Mouse (Mus musculus) embryo, embryonic 11.5 days (tissue): Measurements from ENCODE around the gene Gadd45g.

ENCODE experiments used
- DNase-seq: peaks from one replicate; pipeline ENCODE4 v3.0.0-alpha.2; 2012; ENCODE audit warnings: low read depth, low spot score

The Gadd45g gene

DNA sequence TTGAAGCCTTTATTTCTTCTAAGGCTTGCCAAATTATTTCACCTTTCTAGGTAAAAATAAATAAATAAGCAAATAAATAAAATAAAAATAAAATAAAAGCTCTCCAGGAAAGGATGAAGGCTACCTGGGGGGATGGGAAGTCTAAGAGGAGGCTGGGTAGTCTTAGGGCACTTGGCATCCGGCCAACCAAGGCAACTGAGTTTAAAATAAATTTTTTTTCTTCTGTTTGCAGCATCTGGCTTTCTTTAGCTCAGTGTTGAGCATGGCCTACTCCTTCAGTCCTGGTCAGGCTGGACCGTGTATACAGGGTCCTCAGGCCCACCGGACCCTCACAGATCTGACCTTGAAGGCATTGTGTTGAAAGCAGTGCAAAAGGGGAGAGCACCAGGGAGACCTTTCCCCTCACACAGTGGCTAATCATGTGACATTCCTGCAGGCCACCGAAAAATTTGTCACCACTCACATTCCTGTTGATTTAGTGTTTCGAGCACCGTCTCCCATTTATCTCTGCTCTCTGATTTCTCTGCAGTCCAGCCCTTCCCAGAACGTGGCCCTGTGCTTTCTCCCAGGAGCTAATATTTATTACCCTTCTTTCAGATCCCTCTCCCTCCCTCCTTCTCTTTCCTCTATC is 6.2 kb downstream of the Gadd45g start:
- no peak for DNase-seq

DNA sequence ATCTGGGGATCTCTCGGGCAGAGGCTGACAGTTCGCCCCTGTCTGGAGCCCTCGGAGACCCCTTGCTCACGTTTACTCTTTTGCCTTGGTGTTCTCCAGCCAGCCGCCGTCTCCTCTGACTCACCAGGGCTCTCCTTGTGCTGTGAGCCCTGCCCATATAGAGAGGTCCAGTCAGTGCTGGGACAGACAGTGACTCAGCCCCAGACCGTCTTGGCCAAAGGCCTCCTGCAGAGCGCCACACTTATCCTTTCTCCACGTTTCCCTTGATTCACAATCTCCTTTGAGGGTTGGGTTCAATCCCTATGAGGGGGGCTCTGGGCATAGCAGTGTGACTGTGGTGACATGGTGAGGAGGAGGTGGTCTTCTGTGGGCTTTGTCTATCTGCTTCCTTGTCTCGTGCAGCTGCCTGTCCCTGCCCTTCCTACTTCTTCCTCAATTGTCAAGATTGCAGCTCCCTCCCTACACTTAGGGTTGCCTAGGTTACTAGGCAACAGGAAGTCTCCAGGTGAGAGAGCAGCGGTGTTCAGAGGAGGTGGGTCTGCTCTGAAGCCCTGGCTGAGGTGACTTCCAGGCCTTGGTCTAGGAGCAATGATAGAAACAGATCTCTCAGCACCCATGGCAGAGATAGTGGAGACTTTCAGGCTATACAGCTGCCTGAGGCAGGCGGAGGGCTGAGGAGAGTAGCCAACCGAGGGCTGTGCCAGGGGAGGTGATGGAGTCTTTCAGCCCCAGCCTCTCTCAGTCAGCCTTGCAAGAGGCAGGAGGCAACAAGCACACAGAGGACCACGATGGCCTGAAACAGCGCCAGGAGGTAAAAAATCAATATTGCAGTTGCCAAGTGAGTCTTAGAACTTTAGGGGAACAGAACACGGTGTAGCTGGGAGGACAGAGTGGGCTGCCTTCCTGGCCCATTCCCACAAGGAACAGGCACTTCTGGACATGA is 7.1 kb downstream of the Gadd45g start:
- no peak for DNase-seq

DNA sequence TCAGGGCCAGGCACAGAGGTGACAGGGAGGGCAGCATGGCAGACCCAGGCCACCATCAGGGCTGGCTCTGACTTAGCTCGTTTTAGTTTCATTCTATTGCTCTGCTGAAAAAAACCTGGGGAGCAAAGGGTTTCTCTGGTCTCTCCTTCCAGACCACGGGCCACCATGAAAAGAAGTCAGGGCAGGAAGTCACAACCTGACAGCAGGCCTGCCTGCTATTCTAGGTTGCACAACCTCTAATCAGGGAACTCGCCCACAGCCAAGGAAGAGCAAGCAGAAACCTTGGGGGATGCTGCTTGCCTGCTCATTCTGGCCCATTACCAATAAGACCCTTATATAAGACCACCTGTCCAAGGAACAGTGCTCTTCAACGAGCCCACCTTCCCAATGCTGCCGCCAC is 9.1 kb downstream of the Gadd45g start:
- DNase-seq: no peak

DNA sequence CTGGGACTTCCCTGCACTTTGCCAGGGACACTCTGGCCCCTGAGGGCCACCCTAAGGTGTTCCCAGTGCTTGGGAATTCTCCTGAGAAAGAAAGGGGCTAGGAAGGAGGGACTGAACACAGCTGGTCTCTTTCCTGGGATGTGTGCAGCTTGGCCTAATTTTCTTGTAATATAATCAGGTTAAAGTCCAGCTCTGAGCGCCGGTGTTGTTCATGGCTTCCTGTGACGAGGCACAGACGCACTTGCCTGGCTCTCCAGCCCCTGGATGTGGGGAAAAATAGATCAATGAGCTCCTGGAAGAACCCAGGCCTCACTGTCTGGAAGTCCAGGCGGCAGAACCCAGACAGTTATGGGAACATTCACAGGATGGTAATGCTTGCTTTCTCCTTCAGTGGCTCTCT is 10.7 kb downstream of the Gadd45g start:
- DNase-seq: no peak

DNA sequence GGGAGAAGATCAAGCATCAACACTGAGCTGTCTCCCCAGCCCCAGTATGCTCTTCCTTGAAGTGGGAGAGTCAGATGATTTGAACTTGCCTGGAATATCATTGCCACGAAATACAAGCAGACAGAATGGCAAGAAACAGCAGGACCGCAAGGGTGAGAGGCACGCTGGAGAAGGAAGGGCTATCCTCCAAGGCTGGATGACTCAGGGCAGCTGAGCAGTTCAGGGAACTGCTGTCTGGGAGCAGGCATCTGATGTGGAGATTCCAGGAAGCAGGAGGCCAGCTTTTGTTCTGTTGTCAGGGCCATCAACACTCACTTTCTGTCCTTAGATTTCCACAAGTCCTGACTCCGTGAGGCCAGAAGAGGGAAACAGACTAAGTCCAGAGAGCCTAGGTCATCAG is 12.0 kb downstream of the Gadd45g start:
- no peak for DNase-seq

DNA sequence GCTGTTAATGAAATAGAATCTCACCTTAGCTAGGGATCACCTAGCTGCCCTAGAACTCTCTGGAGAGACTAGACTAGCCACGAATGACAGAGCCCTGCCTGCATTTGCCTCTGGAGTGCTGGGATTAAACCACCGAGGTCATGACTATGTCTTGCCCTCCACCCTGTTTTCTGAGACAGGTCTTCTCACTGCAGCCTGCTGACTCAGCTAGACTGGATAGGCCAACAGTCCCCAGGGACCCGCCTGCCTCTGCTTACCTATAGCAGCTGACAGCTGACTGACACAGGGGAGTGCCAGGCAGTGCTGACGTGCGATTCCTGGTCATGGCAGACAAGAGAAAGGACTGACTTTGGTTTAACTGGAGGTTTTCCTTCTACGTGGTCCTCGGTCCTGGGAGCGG is 12.7 kb downstream of the Gadd45g start:
- no peak for DNase-seq

DNA sequence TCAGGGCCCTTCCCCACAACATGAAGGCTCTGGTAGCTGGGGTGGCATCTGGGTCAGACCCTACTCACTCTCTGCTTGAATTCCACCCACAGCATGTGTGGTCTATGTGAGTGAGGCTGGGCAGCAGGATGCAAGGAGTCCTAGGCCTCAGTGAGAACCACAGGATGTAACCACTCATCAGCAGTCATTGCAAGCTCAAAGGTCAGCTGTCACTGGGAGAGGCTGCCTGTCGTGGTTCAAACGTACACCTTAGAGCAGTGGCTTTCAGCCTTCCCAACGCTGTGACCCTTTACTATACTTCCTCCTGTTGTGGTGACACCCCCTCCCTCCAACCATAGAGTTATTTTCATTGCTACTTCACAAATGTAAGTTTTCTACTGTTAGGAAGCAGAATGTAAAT is 13.3 kb downstream of the Gadd45g start:
- no peak for DNase-seq

DNA sequence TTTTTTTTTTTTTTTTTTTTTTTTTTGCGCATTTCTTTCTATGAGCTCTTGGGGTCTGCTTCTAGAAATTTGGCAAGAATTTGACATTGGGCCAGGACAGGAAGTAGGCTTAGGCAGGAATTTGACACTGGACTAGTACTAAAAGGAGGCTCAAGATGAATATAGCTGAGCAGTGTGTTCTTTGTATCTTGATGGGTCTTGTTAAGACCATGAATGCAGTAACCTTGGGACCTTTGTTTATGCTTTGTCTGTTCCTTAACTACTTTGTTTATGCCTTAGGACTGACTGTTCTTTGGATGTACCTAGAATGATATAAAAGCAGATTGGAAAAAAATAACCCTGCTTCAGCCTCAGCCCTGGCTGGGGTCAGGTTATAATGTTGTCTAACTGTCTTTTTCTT is 16.3 kb downstream of the Gadd45g start:
- DNase-seq: no peak

DNA sequence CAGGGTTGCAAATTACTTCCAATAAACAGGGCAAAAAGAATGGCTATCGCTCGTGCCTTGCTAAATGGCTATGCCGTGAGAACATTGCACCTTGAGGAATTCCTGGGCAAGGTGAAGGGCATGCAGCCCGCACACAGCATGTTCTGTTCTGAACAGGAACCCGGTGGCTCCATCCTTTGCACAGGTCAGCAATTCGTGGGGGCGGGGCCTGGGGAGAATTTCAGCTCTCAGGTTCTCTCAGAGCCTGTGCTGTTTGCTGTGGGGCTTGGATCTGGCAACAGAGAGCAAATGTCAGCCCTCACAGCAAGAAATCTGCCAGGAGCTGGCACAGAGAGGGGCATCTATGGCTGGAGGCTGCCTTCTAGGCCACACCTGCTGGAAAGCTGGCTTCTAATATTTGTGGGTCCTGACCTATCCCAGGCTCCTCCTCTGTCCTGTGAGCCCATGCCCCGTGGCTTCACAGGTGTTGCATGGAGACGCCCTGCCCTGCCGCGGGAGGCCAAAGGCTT is 19.7 kb downstream of the Gadd45g start:
- DNase-seq: no peak

DNA sequence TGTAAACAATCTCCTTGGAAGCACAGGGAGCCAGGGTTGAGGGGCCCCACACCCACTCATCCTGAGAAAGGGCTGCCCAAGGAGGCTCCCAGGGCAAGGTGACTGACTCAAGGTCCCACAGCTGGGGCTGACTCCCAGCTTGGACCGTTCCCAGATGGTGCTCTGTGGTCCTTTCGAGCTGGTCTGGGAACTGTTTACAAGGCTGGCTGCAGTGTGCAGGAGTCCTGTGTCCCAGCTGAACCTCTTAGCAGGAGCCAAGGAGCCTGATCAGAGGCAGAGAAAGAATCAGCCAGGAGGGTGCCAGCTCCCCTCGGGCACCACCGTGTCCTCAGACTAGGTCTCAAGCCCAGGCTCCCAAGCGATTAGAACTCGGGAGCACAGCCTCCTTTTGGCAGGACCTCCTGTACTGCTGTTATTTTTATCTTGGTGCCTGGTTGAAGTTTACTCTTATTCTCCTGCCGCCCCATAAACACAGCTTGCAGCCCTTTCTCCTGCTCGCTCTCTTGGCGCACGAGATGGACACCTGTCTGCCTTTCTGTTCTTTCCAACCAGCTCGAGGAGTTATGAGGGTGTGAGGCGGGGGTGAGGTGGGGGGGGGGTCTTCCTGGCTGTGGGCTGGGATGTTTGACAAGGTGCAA is 22.1 kb downstream of the Gadd45g start:
- DNase-seq: no peak

DNA sequence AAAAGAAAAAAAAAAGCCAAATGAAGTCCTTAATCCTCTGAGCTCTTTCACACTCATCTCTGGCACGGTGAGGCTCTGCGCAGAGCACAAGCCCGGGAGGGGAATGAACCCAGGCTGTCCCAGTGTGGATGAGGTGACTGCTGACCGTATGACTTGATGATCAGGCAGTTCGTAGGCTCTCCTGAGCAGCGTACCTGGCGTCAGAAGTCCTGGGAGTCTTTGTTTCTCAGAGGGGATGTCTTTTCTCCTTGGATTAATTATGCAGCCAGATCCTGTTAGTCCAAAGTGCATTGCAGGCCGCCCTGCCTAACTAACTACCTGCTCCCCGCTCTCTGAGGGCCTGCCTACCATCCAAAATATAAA is 22.6 kb downstream of the Gadd45g start:
- no peak for DNase-seq

DNA sequence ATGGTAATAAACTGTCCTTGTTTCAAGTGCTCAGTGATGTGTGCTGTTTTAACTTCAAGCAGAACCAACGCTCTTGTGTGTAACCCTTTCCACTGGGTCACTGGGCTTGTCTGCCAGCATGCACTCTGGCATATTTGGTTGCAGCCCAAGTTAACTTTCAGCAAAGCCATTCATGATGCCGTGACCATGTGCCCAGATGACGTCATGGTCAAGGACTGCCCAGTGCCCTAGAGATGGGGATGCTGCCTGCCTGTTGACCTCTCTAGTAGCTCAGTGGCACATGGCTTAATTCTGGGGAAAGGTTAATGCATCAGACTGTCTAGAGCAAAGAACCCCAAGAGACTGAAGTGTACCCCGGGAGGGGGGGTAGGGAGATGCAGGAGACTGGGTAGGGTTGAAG is 24.7 kb downstream of the Gadd45g start:
- no peak for DNase-seq

DNA sequence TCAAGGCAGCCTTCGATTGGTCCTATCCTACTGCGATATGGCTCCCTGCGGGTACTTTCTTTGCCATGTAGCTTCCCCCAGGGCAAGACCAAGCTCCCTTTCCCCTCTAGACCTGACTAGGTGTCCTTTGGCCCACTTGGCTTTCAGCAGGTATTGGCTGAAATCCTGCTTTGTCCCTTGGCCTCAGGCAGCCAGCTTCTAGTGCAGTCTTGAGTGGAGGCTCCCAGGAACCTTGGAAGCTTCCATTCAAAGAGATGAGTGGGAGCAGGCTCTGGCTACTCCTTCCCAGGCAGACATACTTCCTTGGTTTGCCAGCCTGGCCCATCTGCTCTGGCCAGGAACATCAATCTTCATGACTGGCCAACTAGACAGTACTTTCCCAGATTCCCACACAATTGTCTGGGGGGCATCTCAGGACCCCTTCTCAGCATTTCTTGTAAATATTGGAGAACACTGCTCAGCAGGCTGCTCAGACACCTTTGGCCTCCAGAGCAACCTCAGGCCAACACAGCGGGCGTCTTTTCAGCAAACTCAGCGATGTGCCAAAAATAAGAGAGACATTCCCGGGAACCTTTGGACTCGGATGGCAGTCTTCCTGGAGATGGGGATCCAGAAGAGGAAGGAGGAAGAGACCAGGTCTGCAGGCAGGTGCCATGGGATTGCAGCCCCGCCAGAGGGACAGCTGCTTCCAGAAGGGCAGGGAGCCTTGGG is 25.9 kb downstream of the Gadd45g start:
- DNase-seq: no peak

DNA sequence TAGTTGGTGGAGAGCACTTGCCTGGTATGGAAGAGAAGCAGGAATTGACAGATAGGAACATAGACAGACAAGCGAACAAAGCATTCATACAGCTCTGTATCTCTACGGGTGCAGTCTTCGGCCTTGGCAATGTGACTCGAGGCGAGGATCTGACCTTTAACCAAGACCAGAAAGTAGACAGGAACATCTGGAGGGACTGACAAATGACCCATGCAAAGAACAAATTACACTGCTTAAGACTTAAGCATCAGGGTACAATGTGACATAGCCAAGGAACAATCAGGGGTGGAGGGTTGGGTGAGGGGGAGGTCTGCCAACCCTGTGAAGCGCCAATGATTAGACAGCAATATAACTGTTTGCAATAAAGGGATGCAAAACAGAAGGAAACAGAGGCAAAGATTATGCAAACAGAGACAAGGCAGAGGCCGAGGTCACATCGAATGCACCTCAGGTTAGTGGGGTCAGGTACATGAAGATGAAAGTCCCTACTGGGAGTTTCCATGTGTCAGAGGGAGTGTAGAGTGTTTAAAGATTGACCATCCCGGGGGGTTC is 26.6 kb downstream of the Gadd45g start:
- no peak for DNase-seq

DNA sequence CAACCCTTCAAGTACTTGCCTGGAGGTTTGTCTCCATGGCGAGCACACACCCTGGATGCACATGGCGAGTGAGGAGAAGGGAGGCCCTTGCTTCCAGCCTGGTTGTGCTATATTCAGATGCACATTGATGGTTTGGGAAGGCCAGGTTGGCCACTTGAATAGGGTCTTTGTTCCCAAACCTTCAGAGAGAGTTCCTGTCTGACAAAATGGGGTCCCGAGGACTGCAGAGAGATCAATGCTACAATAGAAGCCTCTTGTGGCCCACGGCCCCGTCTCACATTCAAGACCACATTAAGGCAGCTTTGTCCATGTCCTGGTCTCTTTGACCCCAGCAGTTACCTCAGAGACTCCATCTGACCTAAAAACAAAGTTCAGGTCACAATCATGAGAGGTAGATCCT is 27.3 kb downstream of the Gadd45g start:
- DNase-seq: no peak

DNA sequence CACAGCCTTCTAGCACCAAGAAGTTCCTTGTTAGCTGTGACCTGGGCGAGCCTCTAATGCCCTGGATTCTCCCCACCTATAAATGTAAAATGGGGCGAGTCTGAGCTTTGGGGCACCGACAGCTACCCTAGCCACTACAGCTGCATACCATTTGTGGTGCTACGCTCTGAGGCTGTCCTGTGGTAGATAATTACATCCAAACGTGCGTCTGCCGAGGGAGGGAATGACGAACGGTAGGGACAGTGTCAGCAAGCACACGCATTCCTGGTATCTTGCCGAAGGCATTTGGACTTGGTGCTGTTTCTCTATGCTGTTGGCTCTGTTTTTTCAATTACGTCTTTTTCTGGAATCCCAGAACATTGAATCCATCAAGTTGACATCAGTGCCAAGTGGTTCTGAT is 29.7 kb downstream of the Gadd45g start:
- DNase-seq: no peak

DNA sequence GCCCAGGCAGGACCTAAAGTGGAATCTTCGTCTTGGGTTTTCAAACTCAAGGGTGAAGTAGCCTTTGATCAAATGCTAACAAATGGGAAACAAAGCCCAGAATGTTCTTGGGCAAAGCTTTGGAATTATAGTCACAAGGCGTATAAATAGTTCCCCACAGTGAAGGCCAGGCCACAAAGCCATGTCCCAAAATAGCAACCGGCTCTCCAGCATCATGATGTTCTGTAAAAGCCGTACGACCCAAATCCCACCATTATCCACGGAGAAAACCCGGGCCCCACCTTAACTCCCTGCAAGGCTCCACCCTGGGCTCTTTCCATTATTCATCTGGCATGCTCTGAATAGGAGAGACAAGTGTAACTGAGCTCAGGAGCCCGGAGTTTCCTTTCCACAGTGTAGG is 32.3 kb downstream of the Gadd45g start:
- no peak for DNase-seq

DNA sequence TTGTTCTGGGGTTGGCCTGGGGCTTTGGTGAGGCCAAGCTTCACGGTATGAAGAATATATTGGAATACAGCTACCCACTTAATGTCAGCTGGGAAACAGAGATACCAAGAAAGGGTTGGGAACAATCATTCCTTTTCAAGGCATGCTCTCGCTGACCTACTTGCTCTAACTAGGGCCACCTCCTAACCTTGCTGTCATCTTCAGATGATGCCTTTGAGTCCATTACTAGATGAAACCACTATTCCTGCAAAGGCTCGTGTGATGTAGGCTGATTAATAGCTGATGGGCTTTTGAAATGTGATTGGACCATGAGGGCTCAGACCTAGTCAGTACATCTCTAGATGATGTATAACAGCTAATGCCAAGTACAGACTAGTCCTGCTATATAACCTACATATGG is 33.1 kb downstream of the Gadd45g start:
- DNase-seq: no peak

DNA sequence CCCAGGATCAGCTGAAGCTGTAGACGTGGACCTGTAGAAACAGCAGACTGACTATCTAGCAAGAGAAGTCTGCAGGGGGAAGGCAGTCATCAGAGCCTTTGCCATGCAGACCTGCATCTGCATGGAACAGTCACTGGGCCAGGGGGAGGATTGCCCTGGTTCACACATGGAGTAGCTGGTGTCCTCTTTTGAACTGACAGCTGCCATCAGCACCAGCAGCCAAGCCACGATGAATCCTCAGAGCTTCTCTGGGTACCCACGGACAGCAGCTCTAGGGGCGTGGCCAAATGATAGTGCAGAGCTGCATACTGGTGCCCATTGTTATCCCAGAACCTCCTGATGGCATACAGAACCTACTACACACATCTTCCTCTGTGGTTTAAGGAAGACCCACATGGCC is 33.5 kb downstream of the Gadd45g start:
- DNase-seq: no peak

DNA sequence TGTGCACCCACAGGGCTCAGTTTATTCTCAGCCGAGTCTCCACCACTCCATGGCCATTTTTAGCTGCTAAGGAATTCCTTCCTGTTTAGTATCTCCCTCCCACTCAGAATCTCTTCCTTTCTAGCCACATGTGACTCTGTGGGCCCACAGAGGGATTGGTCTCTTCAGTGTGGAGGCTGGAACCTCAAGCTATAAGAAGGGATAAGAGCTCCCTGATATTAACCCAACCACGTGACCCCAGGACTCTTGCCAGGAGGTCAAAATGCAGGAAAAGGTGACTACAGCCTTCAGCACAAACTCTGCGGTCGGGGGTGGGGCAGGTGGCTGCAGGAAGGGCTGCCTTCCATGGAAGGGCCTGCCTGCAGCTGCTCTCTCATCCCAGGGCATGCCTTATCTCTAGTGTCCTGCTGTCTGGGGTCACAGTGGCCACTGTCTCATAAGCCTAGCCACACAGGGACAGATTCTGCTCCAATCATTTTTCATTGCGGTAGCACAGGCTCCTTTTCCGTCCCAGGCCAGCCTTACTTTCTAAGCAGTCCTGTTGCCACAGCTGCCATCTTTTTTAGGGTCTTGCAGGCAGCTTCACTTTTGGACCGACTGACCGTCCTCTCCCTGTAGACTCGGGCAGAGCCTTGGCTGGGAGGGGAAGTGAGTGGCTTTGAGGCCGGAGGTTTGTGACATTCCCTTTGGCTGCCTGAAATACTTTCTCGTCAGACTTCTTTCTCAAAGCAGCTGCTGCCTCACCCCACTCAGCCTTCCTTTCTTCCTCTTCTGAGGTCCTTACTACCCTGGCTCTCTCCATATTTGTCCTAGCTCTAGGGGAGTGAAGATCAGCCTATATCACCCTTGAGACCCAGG is 35.0 kb downstream of the Gadd45g start:
- DNase-seq: no peak

DNA sequence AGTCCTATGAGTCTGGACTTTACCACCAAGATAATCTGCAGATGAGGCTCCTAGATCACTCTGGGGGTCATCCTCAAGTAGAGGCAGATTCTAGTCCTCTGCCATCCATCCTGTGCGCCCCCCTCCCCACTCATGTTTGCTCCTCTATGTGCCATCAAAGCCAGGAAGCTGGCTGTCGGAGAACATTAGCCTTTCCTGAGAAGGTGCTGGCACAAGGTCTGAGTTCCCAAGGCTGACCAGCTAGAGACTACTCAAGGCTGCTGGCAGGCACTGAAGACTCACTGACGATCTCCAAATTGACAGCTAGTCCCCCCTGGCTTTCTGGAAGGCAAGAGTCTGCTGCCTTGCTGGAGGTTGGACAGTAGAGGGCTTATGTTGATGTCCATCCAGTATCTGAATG is 35.7 kb downstream of the Gadd45g start:
- DNase-seq: no peak
